Comparison of ENCODE assay signal across 26 mouse cellular contexts in genomic region chr10:32091354-32091753, GRCm38 (mm10).
DNase-seq lines count a peak whose midpoint lies in the region; ATAC-seq and TF ChIP-seq lines count a peak whose summit lies in the region.
"Had no signal": no experiment of that assay in that cellular context is flagged by ENCODE, and none has a peak within 500 bp of the region (broad histone marks: within the 10 kb centered on the region; RNA-seq: fewer than 3 reads in every experiment).

No protein-coding gene starts in this region.

- no peaks in the 10 kb centered on the region for H3K27me3 ChIP-seq in intestine, embryonic 16.5 days (replicated peaks; ENCODE audit: control insufficient read depth, insufficient read depth, low read length)
- H3K27me3 ChIP-seq in hindbrain, embryonic 16.5 days (replicated peaks; ENCODE audit: control insufficient read depth, insufficient read depth, low read length), result no peaks in the 10 kb centered on the region
- H3K27me3 ChIP-seq: CH12.LX, Patski had no signal

- in situ Hi-C loops in ES-E14 (cut with MboI; ENCODE audit: low sequenced_read_pairs in 2 of 2, unreplicated experiment in 2 of 2), result no loop called here

- no peak for ATAC-seq in intestine, embryonic 16.5 days
- no peak for ATAC-seq in hindbrain, embryonic 16.5 days
- no peak for ATAC-seq in erythroid progenitor cell, adult 5-6 weeks (replicated peaks; ENCODE audit: low FRiP score, poor library complexity, severe bottlenecking)
- ATAC-seq: activated CD4-positive, CD25-positive, alpha-beta regulatory T cell, adult 4 months; CD4-positive, CD25-positive, alpha-beta regulatory T cell, adult 4 months; Patski had no signal

- no peak overlapping the region for H3K4me3 ChIP-seq in ES-E14 (ENCODE audit: insufficient read depth in 1 of 2, low read depth in 1 of 2, low read length in 2 of 2, poor library complexity in 1 of 2, severe bottlenecking in 1 of 2)
- no peak overlapping the region for H3K4me3 ChIP-seq in intestine, embryonic 16.5 days (ENCODE audit: low read length)
- no peak overlapping the region for H3K4me3 ChIP-seq in hindbrain, embryonic 16.5 days (ENCODE audit: low read length)

- WGBS in intestine, embryonic 16.5 days, result 71% methylated on average over 1 of the region's 1 CpGs
- WGBS in hindbrain, embryonic 16.5 days, result 45% methylated on average over 1 of the region's 1 CpGs

- H3K36me3 ChIP-seq in ES-E14 (ENCODE audit: control insufficient read depth, insufficient read depth, low read length, poor library complexity, severe bottlenecking), result no peaks in the 10 kb centered on the region
- no peaks in the 10 kb centered on the region for H3K36me3 ChIP-seq in intestine, embryonic 16.5 days (ENCODE audit: control insufficient read depth, insufficient read depth, low read length)
- no peaks in the 10 kb centered on the region for H3K36me3 ChIP-seq in hindbrain, embryonic 16.5 days (ENCODE audit: control insufficient read depth, insufficient read depth, low read length)
- H3K36me3 ChIP-seq: G1E had no signal

- no peak overlapping the region for H3K27ac ChIP-seq in ES-E14 (ENCODE audit: insufficient read depth, low read depth, low read length, poor library complexity, severe bottlenecking)
- H3K27ac ChIP-seq in intestine, embryonic 16.5 days (ENCODE audit: low read length), result no peak overlapping the region
- no peak overlapping the region for H3K27ac ChIP-seq in hindbrain, embryonic 16.5 days (ENCODE audit: low read depth, low read length)

- DNase-seq in ES-CJ7 (ENCODE audit: low read depth, low spot score), result peak; percentile 53
- peak; percentile 15 for DNase-seq in ES-E14 (ENCODE audit: low read depth, low spot score)
- DNase-seq in R1 (ENCODE audit: low read depth, low spot score), result peak; percentile 17
- DNase-seq in ZHBTc4 (ENCODE audit: low read depth, low spot score), result peak; percentile 48
- DNase-seq in kidney, postnatal 10 days, result no peak
- DNase-seq: adrenal gland, adult 2 months; adrenal gland, adult 8-10 months; adrenal gland, postnatal 10 days; adrenal gland, postnatal 14 days; adrenal gland, postnatal 25 days; adrenal gland, postnatal 36 days; B cell, adult 2 months; cerebellum, adult 11 months; cerebellum, adult 11-12 months; cerebellum, adult 18-20 months; cerebellum, adult 2 months; cerebellum, adult 8-10 months; cerebellum, adult 9-10 months had no signal

- H3K9ac ChIP-seq in ES-E14 (ENCODE audit: insufficient read depth, low read depth, low read length, poor library complexity, severe bottlenecking), result no peak overlapping the region
- H3K9ac ChIP-seq in intestine, embryonic 16.5 days (ENCODE audit: low read depth, low read length), result no peak overlapping the region
- H3K9ac ChIP-seq in hindbrain, embryonic 16.5 days (ENCODE audit: low read depth, low read length), result no peak overlapping the region

- no peaks in the 10 kb centered on the region for H3K9me3 ChIP-seq in ES-E14 (ENCODE audit: control insufficient read depth, insufficient read depth, low read depth, low read length)
- H3K9me3 ChIP-seq in intestine, embryonic 16.5 days (ENCODE audit: control insufficient read depth, low read length), result no peaks in the 10 kb centered on the region
- H3K9me3 ChIP-seq in hindbrain, embryonic 16.5 days (ENCODE audit: control insufficient read depth, low read length), result no peaks in the 10 kb centered on the region
- H3K9me3 ChIP-seq: G1E had no signal

- H3K4me1 ChIP-seq in ES-E14 (ENCODE audit: control insufficient read depth in 2 of 2, insufficient read depth in 2 of 2, low read length in 2 of 2, poor library complexity in 1 of 2), result no peaks in the 10 kb centered on the region
- H3K4me1 ChIP-seq in intestine, embryonic 16.5 days (ENCODE audit: control insufficient read depth, insufficient read depth, low read length), result no peaks in the 10 kb centered on the region
- H3K4me1 ChIP-seq in hindbrain, embryonic 16.5 days (ENCODE audit: control insufficient read depth, insufficient read depth, low read depth, low read length), result no peaks in the 10 kb centered on the region

- H3K4me2 ChIP-seq in intestine, embryonic 16.5 days (ENCODE audit: low read depth, low read length), result no peak overlapping the region
- H3K4me2 ChIP-seq in hindbrain, embryonic 16.5 days (ENCODE audit: low read length), result no peak overlapping the region

TF ChIP-seq in ES-E14, 5 proteins besides CTCF, POLR2A, EP300 and RAD21:
- TF ChIP-seq HCFC1 (IDR thresholded peaks at IDR 0.05; ENCODE audit: borderline replicate concordance, insufficient read depth, low read length) (no peak), ZNF384 (IDR thresholded peaks at IDR 0.05; ENCODE audit: low read depth, low read length) (no peak)
